Mouse (Mus musculus): ENCODE measurements around the gene 9530077C05Rik. TPM values are rescaled to one million over a fixed set of nuclear protein-coding genes. Genes with fewer than 3 reads are reported as not detected.
"Not testable (repeated sequence)": the region's sequence is repeated elsewhere in the genome, so short reads cannot be mapped to it uniquely, and the experiment has no call there.

Gene 9530077C05Rik
- total and polyA plus RNA-seq, 2 experiments from 2014 or later, result 13.8 to 16.8 TPM

- DNase-seq (ENCODE audit: low spot score) (no peak), ATAC-seq (no peak)
- H3K9ac ChIP-seq (replicated peaks; ENCODE audit: low read length), result no peak overlapping the region
- no peak overlapping the region for H3K4me2 ChIP-seq (ENCODE audit: low read depth, low read length)
- H3K27me3 ChIP-seq (ENCODE audit: insufficient read depth, low read length), result no peaks in the 10 kb centered on the region
- H3K9me3 ChIP-seq (ENCODE audit: low read length), result no peaks in the 10 kb centered on the region
- H3K4me3 ChIP-seq (ENCODE audit: low read length), result no peak overlapping the region
- no peak overlapping the region for H3K27ac ChIP-seq
- H3K36me3 ChIP-seq (ENCODE audit: insufficient read depth, low read length), result peaks cover 89% of the 10 kb centered on the region
- 78% methylated on average over 10 of the region's 10 CpGs for WGBS
- no peak for TF ChIP-seq CTCF (IDR thresholded peaks at IDR 0.05; ENCODE audit: low read depth)
- H3K4me1 ChIP-seq (ENCODE audit: insufficient read depth, low read length), result no peaks in the 10 kb centered on the region
Observed at GRCm38 (mm10) chr9:22452697-22453096, 41.4 kb downstream of the 9530077C05Rik start.

- no peak overlapping the region for H3K9ac ChIP-seq (replicated peaks; ENCODE audit: low read length)
- no peak overlapping the region for H3K4me3 ChIP-seq (ENCODE audit: low read length)
- ATAC-seq (no peak), DNase-seq (ENCODE audit: low spot score) (no peak)
- no peaks in the 10 kb centered on the region for H3K4me1 ChIP-seq (ENCODE audit: insufficient read depth, low read length)
- H3K36me3 ChIP-seq (ENCODE audit: insufficient read depth, low read length), result peaks cover 81% of the 10 kb centered on the region
- TF ChIP-seq CTCF (IDR thresholded peaks at IDR 0.05; ENCODE audit: low read depth), result no peak
- no peak overlapping the region for H3K27ac ChIP-seq
- no peaks in the 10 kb centered on the region for H3K9me3 ChIP-seq (ENCODE audit: low read length)
- WGBS, result 91% methylated on average over 10 of the region's 10 CpGs
- H3K4me2 ChIP-seq (ENCODE audit: low read depth, low read length), result no peak overlapping the region
- H3K27me3 ChIP-seq (ENCODE audit: insufficient read depth, low read length), result no peaks in the 10 kb centered on the region
Observed at GRCm38 (mm10) chr9:22453501-22453924, 42.2 kb downstream of the 9530077C05Rik start.

GRCm38 (mm10) chr9:22453990-22454389 is 42.7 kb downstream of the 9530077C05Rik start, which contains the start of gene Gm17545:
Gene Gm17545, plus strand, starts transcription at chr9:22454290.
- H3K27ac ChIP-seq; H3K27me3 ChIP-seq (ENCODE audit: insufficient read depth, low read length); H3K4me1 ChIP-seq (ENCODE audit: insufficient read depth, low read length); DNase-seq (ENCODE audit: low spot score); ATAC-seq; H3K4me3 ChIP-seq (ENCODE audit: low read length); H3K9ac ChIP-seq (replicated peaks; ENCODE audit: low read length); H3K9me3 ChIP-seq (ENCODE audit: low read length); H3K4me2 ChIP-seq (ENCODE audit: low read depth, low read length): not testable (repeated sequence)
- peaks cover 77% of the 10 kb centered on the region for H3K36me3 ChIP-seq (ENCODE audit: insufficient read depth, low read length)
- WGBS, result 92% methylated on average over 8 of the region's 8 CpGs

- Histone ChIP-seq H3K4me2 (ENCODE audit: low read depth, low read length) (no peak overlapping the region), H3K9ac (replicated peaks; ENCODE audit: low read length) (no peak overlapping the region), H3K36me3 (ENCODE audit: insufficient read depth, low read length) (peaks cover 73% of the 10 kb centered on the region), H3K4me1 (ENCODE audit: insufficient read depth, low read length) (no peaks in the 10 kb centered on the region), H3K9me3 (ENCODE audit: low read length) (no peaks in the 10 kb centered on the region), H3K4me3 (ENCODE audit: low read length) (no peak overlapping the region), H3K27ac (no peak overlapping the region), H3K27me3 (ENCODE audit: insufficient read depth, low read length) (no peaks in the 10 kb centered on the region)
- DNase-seq (ENCODE audit: low spot score) (no peak), ATAC-seq (no peak)
- TF ChIP-seq CTCF (IDR thresholded peaks at IDR 0.05; ENCODE audit: low read depth), result no peak
Observed at GRCm38 (mm10) chr9:22455041-22455440, 43.7 kb downstream of the 9530077C05Rik start.

- Histone ChIP-seq H3K4me2 (ENCODE audit: low read depth, low read length) (no peak overlapping the region), H3K4me1 (ENCODE audit: insufficient read depth, low read length) (no peaks in the 10 kb centered on the region), H3K36me3 (ENCODE audit: insufficient read depth, low read length) (peaks cover 52% of the 10 kb centered on the region), H3K27ac (no peak overlapping the region), H3K4me3 (ENCODE audit: low read length) (no peak overlapping the region), H3K27me3 (ENCODE audit: insufficient read depth, low read length) (no peaks in the 10 kb centered on the region), H3K9me3 (ENCODE audit: low read length) (no peaks in the 10 kb centered on the region), H3K9ac (replicated peaks; ENCODE audit: low read length) (no peak overlapping the region)
- WGBS, result 81% methylated on average over 11 of the region's 11 CpGs
- no peak for ATAC-seq
- DNase-seq (ENCODE audit: low spot score), result no peak
- no peak for TF ChIP-seq CTCF (IDR thresholded peaks at IDR 0.05; ENCODE audit: low read depth)
Observed at GRCm38 (mm10) chr9:22457142-22457835, 46.0 kb downstream of the 9530077C05Rik start.

GRCm38 (mm10) chr9:22461946-22462345 is 50.6 kb downstream of the 9530077C05Rik start:
- no peak for TF ChIP-seq CTCF (IDR thresholded peaks at IDR 0.05; ENCODE audit: low read depth)
- peak; percentile 68 for DNase-seq (ENCODE audit: low spot score)
- no peak overlapping the region for H3K4me3 ChIP-seq (ENCODE audit: low read length)
- no peaks in the 10 kb centered on the region for H3K4me1 ChIP-seq (ENCODE audit: insufficient read depth, low read length)
- peak; percentile 63; the same call in 1 of the 2 replicates for ATAC-seq
- H3K36me3 ChIP-seq (ENCODE audit: insufficient read depth, low read length), result peaks cover 8% of the 10 kb centered on the region
- no peaks in the 10 kb centered on the region for H3K27me3 ChIP-seq (ENCODE audit: insufficient read depth, low read length)
- H3K27ac ChIP-seq, result no peak overlapping the region
- 55% methylated on average over 3 of the region's 3 CpGs for WGBS
- H3K9ac ChIP-seq (replicated peaks; ENCODE audit: low read length), result no peak overlapping the region
- H3K9me3 ChIP-seq (ENCODE audit: low read length), result no peaks in the 10 kb centered on the region
- H3K4me2 ChIP-seq (ENCODE audit: low read depth, low read length), result no peak overlapping the region

- ATAC-seq (no peak), DNase-seq (ENCODE audit: low spot score) (no peak)
- Histone ChIP-seq H3K9ac (replicated peaks; ENCODE audit: low read length) (no peak overlapping the region), H3K4me1 (ENCODE audit: insufficient read depth, low read length) (no peaks in the 10 kb centered on the region), H3K36me3 (ENCODE audit: insufficient read depth, low read length) (no peaks in the 10 kb centered on the region), H3K9me3 (ENCODE audit: low read length) (no peaks in the 10 kb centered on the region), H3K4me3 (ENCODE audit: low read length) (no peak overlapping the region), H3K27ac (no peak overlapping the region), H3K4me2 (ENCODE audit: low read depth, low read length) (no peak overlapping the region), H3K27me3 (ENCODE audit: insufficient read depth, low read length) (no peaks in the 10 kb centered on the region)
- 96% methylated on average over 5 of the region's 5 CpGs for WGBS
- TF ChIP-seq CTCF (IDR thresholded peaks at IDR 0.05; ENCODE audit: low read depth), result no peak
Observed at GRCm38 (mm10) chr9:22466212-22466611, 54.9 kb downstream of the 9530077C05Rik start.

All from hindbrain, postnatal 0 days (tissue).